Mouse (Mus musculus) liver, embryonic 14.5 days (tissue): Measurements from ENCODE around the gene Tmem200c. TPM values are rescaled to one million over a fixed set of nuclear protein-coding genes. Genes with fewer than 3 reads are reported as not detected.

ENCODE experiments used
- ATAC-seq: fragments of 200-750 bp; cut with Nextera tagmentation; 2 replicates; pipeline ENCODE4 v1.8.0; 2017; ENCODE audit warnings: moderate number of reproducible peaks, mild to moderate bottlenecking, moderate library complexity; ENCODE audit not compliant: insufficient read depth
- DNase-seq, 3 experiments: peaks; one replicate each; pipeline ENCODE4 v3.0.0-alpha.2; 2012 to 2013; ENCODE audit warnings: low read depth in 3 of 3, low spot score in 3 of 3
- H3K27ac ChIP-seq: fragments of 300-500 bp; sonication (generic); 2 replicates; pipeline ENCODE4 v1.5.1; 2014; ENCODE audit warnings: moderate library complexity, mild to moderate bottlenecking, control low read depth, inconsistent platforms
- H3K27me3 ChIP-seq: fragments of 300-500 bp; sonication (generic); 2 replicates; pipeline ENCODE4 v1.6.1; 2014; ENCODE audit warnings: mild to moderate bottlenecking, low read length, moderate library complexity; ENCODE audit not compliant: control insufficient read depth, insufficient read depth
- H3K36me3 ChIP-seq: fragments of 300-500 bp; sonication (generic); replicated peaks from 2 replicates; pipeline ENCODE4 v1.6.1; 2014; ENCODE audit warnings: low read depth; ENCODE audit not compliant: control insufficient read depth, insufficient read depth
- H3K4me1 ChIP-seq, 2 experiments: fragments of 200-500 bp in 1 of 2; fragments of 300-500 bp in 1 of 2; sonication (generic) in 1 of 2; replicated peaks; 2 replicates each; pipeline ENCODE4 v1.6.1; 2012 to 2014; ENCODE audit warnings: antibody characterized with exemption in 1 of 2, inconsistent platforms in 1 of 2, low read length in 1 of 2; ENCODE audit not compliant: control insufficient read depth in 2 of 2, insufficient read depth in 2 of 2
- H3K4me2 ChIP-seq: fragments of 300-500 bp; sonication (generic); 2 replicates; pipeline ENCODE4 v1.6.1; 2014; ENCODE audit warnings: low read depth, mild to moderate bottlenecking, control low read depth, moderate library complexity
- H3K4me3 ChIP-seq, 2 experiments: fragments of 200-500 bp in 1 of 2; fragments of 300-500 bp in 1 of 2; sonication (generic) in 1 of 2; 2 replicates each; pipeline ENCODE4 v1.5.1; 2012 to 2014; ENCODE audit warnings: low read depth in 2 of 2, low read length in 2 of 2, mild to moderate bottlenecking in 2 of 2, control low read depth in 1 of 2, inconsistent platforms in 1 of 2, moderate library complexity in 1 of 2; ENCODE audit not compliant: insufficient read depth in 1 of 2
- H3K9ac ChIP-seq: fragments of 300-500 bp; sonication (generic); replicated peaks from 2 replicates; pipeline ENCODE4 v1.6.1; 2014; ENCODE audit warnings: mild to moderate bottlenecking, control low read depth, moderate library complexity
- H3K9me3 ChIP-seq: fragments of 300-500 bp; sonication (generic); 2 replicates; pipeline ENCODE4 v1.6.1; 2016; ENCODE audit warnings: low read length, mixed read lengths; ENCODE audit not compliant: control insufficient read depth
- CTCF ChIP-seq: IDR thresholded peaks from 2 replicates; pipeline ENCODE4 v1.5.1; 2016; ENCODE audit warnings: antibody characterized with exemption, low read depth, control low read depth
- EP300 ChIP-seq: IDR thresholded peaks from 2 replicates; pipeline ENCODE4 v1.6.1; 2016; ENCODE audit warnings: antibody characterized with exemption, low read depth
- WGBS: fragments of 180-500 bp; shearing (Covaris S2); extraction: QIAGEN DNeasy Blood & Tissue Kit; methylation state at CpG from one replicate; pipeline ENCODE4 v1.1.7; 2014; ENCODE audit not compliant: insufficient replicate concordance; 5-methylcytosine and 5-hydroxymethylcytosine counted together
- polyA plus RNA-seq, 2 experiments: library from polyadenylated mRNA; depleted of rRNA in 1 of 2; stranded (reverse) in 1 of 2; unstranded in 1 of 2; fragments of >200 nt; fragmentation: Nextera tagmentation in 1 of 2; extraction: Ambion mirVana in 1 of 2; gene quantifications; 2 replicates each; pipeline versions ENCODE4 v1.2.1 to v1.2.3; 2012 to 2014

The Tmem200c gene
- polyA plus RNA-seq, 2 experiments = not detected

- Histone ChIP-seq H3K4me2 (no peak overlapping the region), H3K4me3 (no peak overlapping the region), H3K4me1 (no peaks in the 10 kb centered on the region), H3K9me3 (no peaks in the 10 kb centered on the region), H3K27me3 (peaks cover 52% of the 10 kb centered on the region), H3K36me3 (no peaks in the 10 kb centered on the region), H3K9ac (no peak overlapping the region), H3K27ac (no peak overlapping the region)
- DNase-seq (no peak), ATAC-seq (no peak)
- WGBS = 9% methylated on average over 17 of the region's 17 CpGs
- TF ChIP-seq CTCF (no peak), EP300 (no peak)
Measured at GRCm38 (mm10) chr17:68839888-68840571, 13.6 kb downstream of the Tmem200c start.

GRCm38 (mm10) chr17:68840572-68840939, 14.1 kb downstream of the Tmem200c start:
- Histone ChIP-seq H3K9ac (no peak overlapping the region), H3K27ac (no peak overlapping the region), H3K9me3 (no peaks in the 10 kb centered on the region), H3K36me3 (no peaks in the 10 kb centered on the region), H3K4me2 (no peak overlapping the region), H3K27me3 (peaks cover 49% of the 10 kb centered on the region), H3K4me1 (no peaks in the 10 kb centered on the region), H3K4me3 (no peak overlapping the region)
- TF ChIP-seq CTCF (no peak), EP300 (no peak)
- DNase-seq (no peak), ATAC-seq (no peak)
- WGBS = 9% methylated on average over 10 of the region's 10 CpGs

- Histone ChIP-seq H3K4me1 (no peaks in the 10 kb centered on the region), H3K4me2 (peak overlapping the region; percentile 44), H3K27ac (no peak overlapping the region), H3K9ac (no peak overlapping the region), H3K27me3 (peaks cover 43% of the 10 kb centered on the region), H3K9me3 (no peaks in the 10 kb centered on the region), H3K4me3 (peak overlapping the region in 1 of 2 experiments; percentile 15; a peak in 2 of 4 replicates), H3K36me3 (no peaks in the 10 kb centered on the region)
- DNase-seq (no peak), ATAC-seq (no peak)
- TF ChIP-seq CTCF = no peak; the same call in 1 of the 2 replicates
- no peak for TF ChIP-seq EP300
- 2% methylated on average over 71 of the region's 75 CpGs for WGBS
Measured at GRCm38 (mm10) chr17:68841097-68841891, 14.9 kb downstream of the Tmem200c start.

- H3K9me3 ChIP-seq = no peaks in the 10 kb centered on the region
- 5% methylated on average over 21 of the region's 22 CpGs for WGBS
- DNase-seq (no peak), ATAC-seq (no peak)
- peak overlapping the region in 1 of 2 experiments; percentile 15; a peak in 1 of 4 replicates for H3K4me3 ChIP-seq
- TF ChIP-seq CTCF = no peak
- no peak for TF ChIP-seq EP300
- H3K9ac ChIP-seq = no peak overlapping the region
- H3K36me3 ChIP-seq = no peaks in the 10 kb centered on the region
- H3K27ac ChIP-seq = no peak overlapping the region
- peaks cover 37% of the 10 kb centered on the region for H3K27me3 ChIP-seq
- H3K4me1 ChIP-seq = no peaks in the 10 kb centered on the region
- H3K4me2 ChIP-seq = peak overlapping the region; percentile 44
Measured at GRCm38 (mm10) chr17:68841892-68842252, 15.4 kb downstream of the Tmem200c start.

- H3K4me1 ChIP-seq = no peaks in the 10 kb centered on the region
- no peak overlapping the region for H3K4me3 ChIP-seq
- no peak overlapping the region for H3K9ac ChIP-seq
- no peak for TF ChIP-seq EP300
- TF ChIP-seq CTCF = no peak
- no peak overlapping the region for H3K27ac ChIP-seq
- H3K4me2 ChIP-seq = no peak overlapping the region
- H3K27me3 ChIP-seq = peaks cover 12% of the 10 kb centered on the region
- no peak for ATAC-seq
- WGBS = 72% methylated on average over 5 of the region's 5 CpGs
- H3K36me3 ChIP-seq = no peaks in the 10 kb centered on the region
- H3K9me3 ChIP-seq = no peaks in the 10 kb centered on the region
- DNase-seq = no peak
Measured at GRCm38 (mm10) chr17:68845931-68846330, 19.5 kb downstream of the Tmem200c start.
